Mouse (Mus musculus): ENCODE data around the gene Snx21. TPM values are rescaled to one million over a fixed set of nuclear protein-coding genes. Genes with fewer than 3 reads are reported as not detected.
A peak's percentile ranks its signal among the peaks of the same experiment; 100 is the strongest.

The Snx21 gene
- polyA plus RNA-seq, 1 experiment from 2014 or later, result 35.6 TPM

GRCm38 (mm10) chr2:164777246-164778014, 8.2 kb upstream of the Snx21 start:
- ATAC-seq, result no peak
- 86% methylated on average over 30 of the region's 30 CpGs for whole genome bisulfite sequencing
- H3K4me3 ChIP-seq (replicated peaks; ENCODE audit: low read length), result no peak overlapping the region
- no peak overlapping the region for H3K4me2 ChIP-seq (ENCODE audit: low read length)
- no peaks in the 10 kb centered on the region for H3K4me1 ChIP-seq (replicated peaks; ENCODE audit: control insufficient read depth, insufficient read depth, low read length)
- H3K36me3 ChIP-seq (ENCODE audit: control insufficient read depth, insufficient read depth), result no peaks in the 10 kb centered on the region
- H3K9ac ChIP-seq (replicated peaks; ENCODE audit: low read depth, low read length), result no peak overlapping the region
- H3K9me3 ChIP-seq (ENCODE audit: control insufficient read depth, low read length), result no peaks in the 10 kb centered on the region
- H3K27ac ChIP-seq (ENCODE audit: low read length), result no peak overlapping the region
- no peaks in the 10 kb centered on the region for H3K27me3 ChIP-seq (replicated peaks; ENCODE audit: control insufficient read depth, insufficient read depth, low read length)

DNA sequence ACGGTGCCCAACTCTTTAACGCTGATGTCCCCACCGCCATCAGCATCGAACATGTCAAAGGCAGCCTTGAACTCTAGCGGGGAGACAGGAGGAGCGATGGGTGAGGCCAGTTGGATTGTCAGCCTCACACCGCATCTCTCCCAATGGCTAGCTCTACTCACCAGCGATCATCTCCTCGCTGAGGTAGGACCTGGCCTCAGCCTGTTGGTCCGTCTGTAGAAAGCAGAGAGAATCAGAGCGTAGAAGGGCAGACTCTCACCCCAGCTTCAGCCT, 7.7 kb upstream of the Snx21 start:
- 92% methylated on average over 11 of the region's 11 CpGs for WGBS
- no peak for ATAC-seq
- no peaks in the 10 kb centered on the region for H3K27me3 ChIP-seq (replicated peaks; ENCODE audit: control insufficient read depth, insufficient read depth, low read length)
- no peaks in the 10 kb centered on the region for H3K9me3 ChIP-seq (ENCODE audit: control insufficient read depth, low read length)
- H3K4me1 ChIP-seq (replicated peaks; ENCODE audit: control insufficient read depth, insufficient read depth, low read length), result no peaks in the 10 kb centered on the region
- H3K9ac ChIP-seq (replicated peaks; ENCODE audit: low read depth, low read length), result no peak overlapping the region
- no peak overlapping the region for H3K4me2 ChIP-seq (ENCODE audit: low read length)
- no peak overlapping the region for H3K4me3 ChIP-seq (replicated peaks; ENCODE audit: low read length)
- no peaks in the 10 kb centered on the region for H3K36me3 ChIP-seq (ENCODE audit: control insufficient read depth, insufficient read depth)
- no peak overlapping the region for H3K27ac ChIP-seq (ENCODE audit: low read length)

- no peak overlapping the region for H3K27ac ChIP-seq (ENCODE audit: low read length)
- H3K4me1 ChIP-seq (replicated peaks; ENCODE audit: control insufficient read depth, insufficient read depth, low read length), result no peaks in the 10 kb centered on the region
- H3K9me3 ChIP-seq (ENCODE audit: control insufficient read depth, low read length), result no peaks in the 10 kb centered on the region
- no peaks in the 10 kb centered on the region for H3K27me3 ChIP-seq (replicated peaks; ENCODE audit: control insufficient read depth, insufficient read depth, low read length)
- H3K4me3 ChIP-seq (replicated peaks; ENCODE audit: low read length), result no peak overlapping the region
- WGBS, result 85% methylated on average over 7 of the region's 7 CpGs
- H3K36me3 ChIP-seq (ENCODE audit: control insufficient read depth, insufficient read depth), result no peaks in the 10 kb centered on the region
- H3K9ac ChIP-seq (replicated peaks; ENCODE audit: low read depth, low read length), result no peak overlapping the region
- no peak overlapping the region for H3K4me2 ChIP-seq (ENCODE audit: low read length)
- no peak for ATAC-seq
Observed at GRCm38 (mm10) chr2:164778809-164779208, 6.8 kb upstream of the Snx21 start.

GRCm38 (mm10) chr2:164779481-164780086, 6.0 kb upstream of the Snx21 start, which contains the start of gene Tnnc2:
Gene Tnnc2 (minus strand): TSS chr2:164779967.
- no peak for ATAC-seq
- H3K4me1 ChIP-seq (replicated peaks; ENCODE audit: control insufficient read depth, insufficient read depth, low read length), result no peaks in the 10 kb centered on the region
- no peaks in the 10 kb centered on the region for H3K36me3 ChIP-seq (ENCODE audit: control insufficient read depth, insufficient read depth)
- no peak within 1 kb of the TSS for H3K9ac ChIP-seq (replicated peaks; ENCODE audit: low read depth, low read length)
- 72% methylated on average over 8 of the region's 8 CpGs for WGBS
- H3K4me2 ChIP-seq (ENCODE audit: low read length), result no peak within 1 kb of the TSS
- no peak within 1 kb of the TSS for H3K27ac ChIP-seq (ENCODE audit: low read length)
- no peaks in the 10 kb centered on the region for H3K27me3 ChIP-seq (replicated peaks; ENCODE audit: control insufficient read depth, insufficient read depth, low read length)
- H3K9me3 ChIP-seq (ENCODE audit: control insufficient read depth, low read length), result no peaks in the 10 kb centered on the region
- no peak within 1 kb of the TSS for H3K4me3 ChIP-seq (replicated peaks; ENCODE audit: low read length)

DNA sequence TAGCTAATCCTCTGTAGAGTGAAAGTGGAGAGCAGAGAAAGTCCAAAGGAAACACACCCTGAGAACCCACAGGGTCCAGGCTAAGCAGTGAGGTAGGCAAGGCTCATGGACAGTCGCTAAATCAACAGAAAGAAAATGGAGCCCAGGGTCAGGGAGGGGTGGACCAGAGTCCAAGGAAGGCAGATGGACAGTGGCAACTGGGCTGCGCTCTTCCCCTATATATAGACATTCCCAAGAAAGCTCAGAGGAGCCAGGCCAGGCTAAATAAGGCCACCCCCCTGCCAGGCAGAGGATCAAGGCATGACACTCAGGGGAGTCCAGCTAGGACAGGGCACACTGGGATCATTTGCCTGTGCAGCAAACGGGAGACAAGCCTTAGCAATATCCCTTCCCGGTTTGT, 3.7 kb upstream of the Snx21 start:
- 74% methylated on average over 4 of the region's 4 CpGs for WGBS
- Histone ChIP-seq H3K4me2 (ENCODE audit: low read length) (no peak overlapping the region), H3K27ac (ENCODE audit: low read length) (no peak overlapping the region), H3K36me3 (ENCODE audit: control insufficient read depth, insufficient read depth) (no peaks in the 10 kb centered on the region), H3K4me1 (replicated peaks; ENCODE audit: control insufficient read depth, insufficient read depth, low read length) (peaks cover 15% of the 10 kb centered on the region), H3K4me3 (replicated peaks; ENCODE audit: low read length) (no peak overlapping the region), H3K9me3 (ENCODE audit: control insufficient read depth, low read length) (no peaks in the 10 kb centered on the region), H3K9ac (replicated peaks; ENCODE audit: low read depth, low read length) (no peak overlapping the region), H3K27me3 (replicated peaks; ENCODE audit: control insufficient read depth, insufficient read depth, low read length) (no peaks in the 10 kb centered on the region)
- ATAC-seq, result no peak

- no peak for ATAC-seq
- Histone ChIP-seq H3K27me3 (replicated peaks; ENCODE audit: control insufficient read depth, insufficient read depth, low read length) (no peaks in the 10 kb centered on the region), H3K4me1 (replicated peaks; ENCODE audit: control insufficient read depth, insufficient read depth, low read length) (peaks cover 17% of the 10 kb centered on the region), H3K27ac (ENCODE audit: low read length) (no peak overlapping the region), H3K9me3 (ENCODE audit: control insufficient read depth, low read length) (no peaks in the 10 kb centered on the region), H3K4me3 (replicated peaks; ENCODE audit: low read length) (no peak overlapping the region), H3K9ac (replicated peaks; ENCODE audit: low read depth, low read length) (no peak overlapping the region), H3K36me3 (ENCODE audit: control insufficient read depth, insufficient read depth) (no peaks in the 10 kb centered on the region), H3K4me2 (ENCODE audit: low read length) (no peak overlapping the region)
- 78% methylated on average over 7 of the region's 7 CpGs for WGBS
Observed at GRCm38 (mm10) chr2:164783926-164784581, 1.6 kb upstream of the Snx21 start.

DNA sequence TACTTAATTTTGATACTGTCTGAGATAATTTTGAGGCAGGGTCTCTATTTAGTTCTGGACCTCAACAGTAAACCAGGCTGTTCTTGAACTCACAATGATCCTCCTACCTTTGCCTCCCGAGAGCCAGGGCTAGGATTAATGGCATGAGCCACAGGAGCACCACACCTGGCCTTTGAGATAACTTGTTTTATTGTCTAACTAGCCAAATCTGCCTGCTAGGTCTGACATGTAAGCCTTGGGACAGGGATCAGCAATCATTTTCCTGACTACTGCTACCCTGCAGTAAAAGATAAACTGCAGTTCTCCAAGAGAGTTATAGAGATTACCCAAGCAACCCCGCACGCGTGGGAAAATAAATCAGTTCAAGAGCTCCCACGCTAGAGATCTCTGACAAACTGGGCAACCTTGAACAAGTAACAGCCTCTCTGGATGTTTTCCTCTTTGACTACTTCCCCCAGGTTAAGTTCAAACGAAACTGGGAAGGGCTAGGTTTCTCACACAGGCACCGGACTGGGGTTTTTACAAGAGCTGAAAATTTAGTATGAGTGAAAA, 678 bp upstream of the Snx21 start:
- no peak overlapping the region for H3K27ac ChIP-seq (ENCODE audit: low read length)
- 13% methylated on average over 7 of the region's 7 CpGs for WGBS
- no peak for ATAC-seq

GRCm38 (mm10) chr2:164786388-164786885, 814 bp downstream of the Snx21 start:
- no peak for ATAC-seq

More for the DNA sequence above, 678 bp upstream of the Snx21 start:
- Histone ChIP-seq H3K4me3 (replicated peaks; ENCODE audit: low read length) (peak overlapping the region; percentile 78), H3K9me3 (ENCODE audit: control insufficient read depth, low read length) (no peaks in the 10 kb centered on the region), H3K9ac (replicated peaks; ENCODE audit: low read depth, low read length) (peak overlapping the region; percentile 85), H3K27me3 (replicated peaks; ENCODE audit: control insufficient read depth, insufficient read depth, low read length) (no peaks in the 10 kb centered on the region), H3K4me1 (replicated peaks; ENCODE audit: control insufficient read depth, insufficient read depth, low read length) (peaks cover 17% of the 10 kb centered on the region), H3K4me2 (ENCODE audit: low read length) (peak overlapping the region; percentile 89), H3K36me3 (ENCODE audit: control insufficient read depth, insufficient read depth) (no peaks in the 10 kb centered on the region)

DNA sequence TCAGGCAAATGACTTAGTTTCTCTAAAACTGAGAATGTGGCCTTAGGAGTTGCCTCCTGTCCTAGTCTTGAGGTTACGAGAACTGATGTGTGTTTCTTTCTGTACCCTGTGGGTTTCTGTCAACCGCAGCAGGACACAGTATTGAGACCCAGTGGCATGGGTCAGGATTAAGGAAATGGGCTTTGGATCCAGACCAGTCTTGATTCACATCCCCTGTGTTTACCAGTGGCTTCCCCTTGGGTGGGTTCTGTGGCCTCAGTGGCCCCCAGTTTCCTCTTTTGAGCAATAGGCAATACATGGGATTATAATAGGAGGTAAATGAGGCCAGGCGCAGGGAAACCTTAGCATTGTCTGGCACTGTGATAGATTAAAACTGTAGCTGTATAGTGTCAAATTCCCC, 1.4 kb downstream of the Snx21 start:
- no peak overlapping the region for H3K27ac ChIP-seq (ENCODE audit: low read length)
- H3K36me3 ChIP-seq (ENCODE audit: control insufficient read depth, insufficient read depth), result 0 out of 2 replicates have a peak, but pooled peaks cover 2% of the 10 kb centered on the region
- H3K27me3 ChIP-seq (replicated peaks; ENCODE audit: control insufficient read depth, insufficient read depth, low read length), result no peaks in the 10 kb centered on the region
- H3K4me3 ChIP-seq (replicated peaks; ENCODE audit: low read length), result no peak overlapping the region
- ATAC-seq, result no peak
- H3K4me1 ChIP-seq (replicated peaks; ENCODE audit: control insufficient read depth, insufficient read depth, low read length), result peaks cover 17% of the 10 kb centered on the region
- H3K9me3 ChIP-seq (ENCODE audit: control insufficient read depth, low read length), result no peaks in the 10 kb centered on the region
- no peak overlapping the region for H3K9ac ChIP-seq (replicated peaks; ENCODE audit: low read depth, low read length)
- peak overlapping the region; percentile 89 for H3K4me2 ChIP-seq (ENCODE audit: low read length)
- 78% methylated on average over 3 of the region's 3 CpGs for WGBS

More at GRCm38 (mm10) chr2:164786388-164786885, 814 bp downstream of the Snx21 start:
- H3K4me1 ChIP-seq (replicated peaks; ENCODE audit: control insufficient read depth, insufficient read depth, low read length), result peaks cover 17% of the 10 kb centered on the region
- H3K27me3 ChIP-seq (replicated peaks; ENCODE audit: control insufficient read depth, insufficient read depth, low read length), result no peaks in the 10 kb centered on the region
- no peak overlapping the region for H3K27ac ChIP-seq (ENCODE audit: low read length)
- peak overlapping the region; percentile 89 for H3K4me2 ChIP-seq (ENCODE audit: low read length)
- peak overlapping the region; percentile 78 for H3K4me3 ChIP-seq (replicated peaks; ENCODE audit: low read length)
- no peaks in the 10 kb centered on the region for H3K36me3 ChIP-seq (ENCODE audit: control insufficient read depth, insufficient read depth)
- peak overlapping the region; percentile 85 for H3K9ac ChIP-seq (replicated peaks; ENCODE audit: low read depth, low read length)
- no peaks in the 10 kb centered on the region for H3K9me3 ChIP-seq (ENCODE audit: control insufficient read depth, low read length)
- WGBS, result 10% methylated on average over 15 of the region's 15 CpGs
